Mouse (Mus musculus): ENCODE measurements around the gene Adamtsl1. TPM values are rescaled to one million over a fixed set of nuclear protein-coding genes. Genes with fewer than 3 reads are reported as not detected.

Gene Adamtsl1
- polyA plus RNA-seq, 1 experiment = 1.1 TPM

DNA sequence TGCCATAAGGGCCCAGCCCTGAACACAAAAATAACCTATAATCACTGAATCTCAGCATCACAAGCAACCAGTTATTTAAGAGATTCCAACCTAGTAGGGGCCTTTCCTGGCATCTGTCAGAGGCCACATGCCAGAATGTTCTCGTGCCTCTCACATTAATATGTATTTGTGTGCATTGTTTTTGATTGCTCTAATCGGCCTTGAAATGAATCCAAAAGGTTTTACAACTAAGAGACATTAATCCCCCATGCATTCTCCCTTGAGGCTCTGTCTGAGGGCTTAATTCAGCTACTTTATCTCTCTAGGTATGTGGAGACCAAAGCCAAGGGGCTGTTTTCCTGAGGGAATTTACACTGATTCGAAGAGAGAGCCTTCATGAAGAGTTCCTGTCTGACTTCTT is 250.5 kb downstream of the Adamtsl1 start:
- Histone ChIP-seq H3K36me3 (ENCODE audit: control insufficient read depth, insufficient read depth, low read length) (no peaks in the 10 kb centered on the region), H3K27ac (ENCODE audit: control insufficient read depth, insufficient read depth, low read length) (no peak overlapping the region), H3K4me3 (ENCODE audit: control insufficient read depth, insufficient read depth, low read length) (no peak overlapping the region), H3K4me1 (replicated peaks; ENCODE audit: control insufficient read depth, insufficient read depth, low read length) (no peaks in the 10 kb centered on the region), H3K27me3 (ENCODE audit: control insufficient read depth, insufficient read depth, low read length) (no peaks in the 10 kb centered on the region)
- DNase-seq = no peak
- TF ChIP-seq CTCF (IDR thresholded peaks at IDR 0.05; ENCODE audit: borderline replicate concordance, control insufficient read depth, extremely low read depth, insufficient read depth, low read length, poor library complexity) (no peak), POLR2A (IDR thresholded peaks at IDR 0.05; ENCODE audit: control insufficient read depth, extremely low read depth, insufficient read depth, low read length, poor library complexity) (no peak)
- 81% methylated on average over 3 of the region's 3 CpGs for WGBS

DNA sequence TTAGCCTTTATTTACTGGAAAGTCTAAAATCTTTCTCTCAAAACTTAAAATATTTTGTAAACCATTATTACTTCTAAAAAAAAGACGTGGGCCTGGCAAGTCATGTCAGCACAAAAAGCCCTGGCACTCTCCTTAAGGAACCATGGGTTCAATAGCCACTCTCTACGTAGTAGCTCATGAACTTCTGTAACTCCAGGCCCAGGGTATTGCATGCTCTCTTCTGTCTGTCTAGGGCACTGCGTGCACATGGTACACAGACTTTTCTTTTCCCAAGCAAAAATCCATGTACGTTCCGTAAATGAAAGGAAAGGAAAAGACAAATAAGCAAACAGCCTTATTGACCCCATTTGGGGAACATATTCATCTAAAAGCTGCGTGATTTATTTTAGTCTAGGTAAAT is 253.7 kb downstream of the Adamtsl1 start:
- no peak overlapping the region for H3K4me3 ChIP-seq (ENCODE audit: control insufficient read depth, insufficient read depth, low read length)
- DNase-seq = no peak
- no peak overlapping the region for H3K27ac ChIP-seq (ENCODE audit: control insufficient read depth, insufficient read depth, low read length)
- 91% methylated on average over 6 of the region's 6 CpGs for WGBS
- TF ChIP-seq CTCF (IDR thresholded peaks at IDR 0.05; ENCODE audit: borderline replicate concordance, control insufficient read depth, extremely low read depth, insufficient read depth, low read length, poor library complexity) = no peak
- TF ChIP-seq POLR2A (IDR thresholded peaks at IDR 0.05; ENCODE audit: control insufficient read depth, extremely low read depth, insufficient read depth, low read length, poor library complexity) = no peak
- no peaks in the 10 kb centered on the region for H3K27me3 ChIP-seq (ENCODE audit: control insufficient read depth, insufficient read depth, low read length)
- no peaks in the 10 kb centered on the region for H3K36me3 ChIP-seq (ENCODE audit: control insufficient read depth, insufficient read depth, low read length)
- H3K4me1 ChIP-seq (replicated peaks; ENCODE audit: control insufficient read depth, insufficient read depth, low read length) = no peaks in the 10 kb centered on the region

DNA sequence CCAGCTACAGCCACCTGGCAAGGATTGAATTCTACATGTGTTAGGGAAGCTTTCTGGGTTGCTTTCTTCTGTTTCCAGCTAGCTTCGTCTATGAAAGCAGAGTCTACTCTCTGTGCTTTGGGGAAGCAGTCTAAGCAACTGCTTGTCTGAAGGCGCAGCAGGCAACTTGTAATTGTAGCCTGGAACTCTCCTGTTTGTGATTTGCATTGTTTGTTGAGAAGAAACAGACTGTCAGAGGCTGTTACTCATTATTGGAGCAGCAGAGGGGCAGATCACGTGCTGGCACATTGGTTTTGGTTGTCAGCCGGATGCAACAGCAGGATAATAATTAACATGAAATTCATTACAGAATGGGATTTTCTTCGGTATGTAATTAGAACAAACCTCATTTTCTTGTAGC is 254.1 kb downstream of the Adamtsl1 start:
- Histone ChIP-seq H3K27ac (ENCODE audit: control insufficient read depth, insufficient read depth, low read length) (no peak overlapping the region), H3K36me3 (ENCODE audit: control insufficient read depth, insufficient read depth, low read length) (no peaks in the 10 kb centered on the region), H3K4me3 (ENCODE audit: control insufficient read depth, insufficient read depth, low read length) (no peak overlapping the region), H3K4me1 (replicated peaks; ENCODE audit: control insufficient read depth, insufficient read depth, low read length) (no peaks in the 10 kb centered on the region), H3K27me3 (ENCODE audit: control insufficient read depth, insufficient read depth, low read length) (no peaks in the 10 kb centered on the region)
- DNase-seq = no peak
- no peak for TF ChIP-seq CTCF (IDR thresholded peaks at IDR 0.05; ENCODE audit: borderline replicate concordance, control insufficient read depth, extremely low read depth, insufficient read depth, low read length, poor library complexity)
- TF ChIP-seq POLR2A (IDR thresholded peaks at IDR 0.05; ENCODE audit: control insufficient read depth, extremely low read depth, insufficient read depth, low read length, poor library complexity) = no peak
- WGBS = 80% methylated on average over 5 of the region's 5 CpGs

DNA sequence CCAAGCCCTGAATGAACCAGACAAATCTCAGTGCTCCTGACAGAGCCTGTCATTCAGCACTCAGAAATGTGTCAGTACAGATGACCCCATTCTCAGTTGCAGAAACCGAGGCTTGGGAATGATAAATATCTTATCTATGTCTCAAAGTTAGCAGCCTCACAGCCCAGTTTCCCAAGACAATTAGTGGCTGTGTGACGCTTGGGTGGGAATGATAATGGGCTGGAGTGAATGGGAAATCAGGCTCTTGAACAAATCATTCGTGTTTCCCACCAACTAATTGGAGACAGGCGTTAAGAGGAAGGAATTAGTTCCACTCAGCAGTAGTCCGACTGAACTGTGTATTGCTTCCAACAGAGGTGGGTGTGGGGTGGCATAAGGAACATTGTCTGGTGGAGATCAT is 268.5 kb downstream of the Adamtsl1 start:
- Histone ChIP-seq H3K4me1 (replicated peaks; ENCODE audit: control insufficient read depth, insufficient read depth, low read length) (no peaks in the 10 kb centered on the region), H3K36me3 (ENCODE audit: control insufficient read depth, insufficient read depth, low read length) (no peaks in the 10 kb centered on the region), H3K27me3 (ENCODE audit: control insufficient read depth, insufficient read depth, low read length) (no peaks in the 10 kb centered on the region), H3K27ac (ENCODE audit: control insufficient read depth, insufficient read depth, low read length) (no peak overlapping the region), H3K4me3 (ENCODE audit: control insufficient read depth, insufficient read depth, low read length) (no peak overlapping the region)
- DNase-seq = no peak
- TF ChIP-seq CTCF (IDR thresholded peaks at IDR 0.05; ENCODE audit: borderline replicate concordance, control insufficient read depth, extremely low read depth, insufficient read depth, low read length, poor library complexity) (no peak), POLR2A (IDR thresholded peaks at IDR 0.05; ENCODE audit: control insufficient read depth, extremely low read depth, insufficient read depth, low read length, poor library complexity) (no peak)
- 68% methylated on average over 5 of the region's 5 CpGs for WGBS

DNA sequence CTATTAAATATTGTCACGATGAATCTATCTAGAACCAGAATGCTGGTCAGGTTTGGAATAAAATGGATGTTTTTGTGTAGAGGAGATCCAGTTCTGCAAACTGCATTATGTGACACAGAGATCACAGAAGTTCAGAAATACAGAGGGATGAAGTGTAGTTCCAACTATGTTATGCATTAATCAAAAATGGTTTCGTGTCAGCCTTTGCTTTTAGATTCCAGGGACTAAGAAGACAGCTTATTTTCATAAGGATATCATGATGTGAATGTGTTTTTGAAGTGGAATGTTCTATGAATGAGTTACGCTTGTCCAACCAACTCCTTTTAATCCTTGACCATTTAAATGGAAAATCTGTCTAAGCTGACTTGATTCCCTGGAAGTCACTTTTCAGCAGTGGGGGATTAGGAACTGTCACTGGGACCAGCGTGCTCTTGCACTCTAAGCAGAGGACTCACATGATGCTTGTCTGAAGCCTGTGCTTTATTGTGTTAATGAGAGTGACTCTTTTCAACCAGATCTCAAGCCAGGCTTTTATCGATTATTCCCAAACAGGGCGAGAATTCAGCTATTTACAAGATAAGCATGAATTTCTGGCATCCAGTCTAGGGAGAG is 269.9 kb downstream of the Adamtsl1 start:
- no peak overlapping the region for H3K27ac ChIP-seq (ENCODE audit: control insufficient read depth, insufficient read depth, low read length)
- no peaks in the 10 kb centered on the region for H3K4me1 ChIP-seq (replicated peaks; ENCODE audit: control insufficient read depth, insufficient read depth, low read length)
- H3K27me3 ChIP-seq (ENCODE audit: control insufficient read depth, insufficient read depth, low read length) = no peaks in the 10 kb centered on the region
- 76% methylated on average over 6 of the region's 6 CpGs for WGBS
- no peaks in the 10 kb centered on the region for H3K36me3 ChIP-seq (ENCODE audit: control insufficient read depth, insufficient read depth, low read length)
- DNase-seq = no peak
- H3K4me3 ChIP-seq (ENCODE audit: control insufficient read depth, insufficient read depth, low read length) = no peak overlapping the region
- TF ChIP-seq CTCF (IDR thresholded peaks at IDR 0.05; ENCODE audit: borderline replicate concordance, control insufficient read depth, extremely low read depth, insufficient read depth, low read length, poor library complexity) = no peak
- no peak for TF ChIP-seq POLR2A (IDR thresholded peaks at IDR 0.05; ENCODE audit: control insufficient read depth, extremely low read depth, insufficient read depth, low read length, poor library complexity)

DNA sequence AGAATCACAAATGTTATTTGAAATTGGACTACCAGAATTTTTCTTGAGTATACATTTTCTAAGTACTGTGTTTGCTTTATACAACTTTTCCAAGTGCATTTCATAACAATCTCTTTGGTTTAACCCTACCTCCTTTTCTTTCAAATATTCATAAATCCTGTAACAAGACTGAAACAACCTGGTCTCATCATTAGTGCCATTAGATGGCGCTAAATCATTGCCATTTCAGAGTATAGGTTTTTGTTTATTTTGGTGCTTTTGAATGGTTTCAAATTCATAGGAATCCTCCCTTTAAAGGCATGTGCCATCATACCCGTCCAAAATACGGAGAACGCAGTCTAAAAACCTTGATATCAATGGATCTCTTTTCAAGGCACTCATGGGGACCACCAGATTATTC is 270.5 kb downstream of the Adamtsl1 start:
- Histone ChIP-seq H3K4me1 (replicated peaks; ENCODE audit: control insufficient read depth, insufficient read depth, low read length) (no peaks in the 10 kb centered on the region), H3K27ac (ENCODE audit: control insufficient read depth, insufficient read depth, low read length) (no peak overlapping the region), H3K27me3 (ENCODE audit: control insufficient read depth, insufficient read depth, low read length) (no peaks in the 10 kb centered on the region), H3K36me3 (ENCODE audit: control insufficient read depth, insufficient read depth, low read length) (no peaks in the 10 kb centered on the region), H3K4me3 (ENCODE audit: control insufficient read depth, insufficient read depth, low read length) (no peak overlapping the region)
- TF ChIP-seq POLR2A (IDR thresholded peaks at IDR 0.05; ENCODE audit: control insufficient read depth, extremely low read depth, insufficient read depth, low read length, poor library complexity) = no peak
- TF ChIP-seq CTCF (IDR thresholded peaks at IDR 0.05; ENCODE audit: borderline replicate concordance, control insufficient read depth, extremely low read depth, insufficient read depth, low read length, poor library complexity) = no peak
- WGBS = 61% methylated on average over 4 of the region's 4 CpGs
- DNase-seq = no peak

DNA sequence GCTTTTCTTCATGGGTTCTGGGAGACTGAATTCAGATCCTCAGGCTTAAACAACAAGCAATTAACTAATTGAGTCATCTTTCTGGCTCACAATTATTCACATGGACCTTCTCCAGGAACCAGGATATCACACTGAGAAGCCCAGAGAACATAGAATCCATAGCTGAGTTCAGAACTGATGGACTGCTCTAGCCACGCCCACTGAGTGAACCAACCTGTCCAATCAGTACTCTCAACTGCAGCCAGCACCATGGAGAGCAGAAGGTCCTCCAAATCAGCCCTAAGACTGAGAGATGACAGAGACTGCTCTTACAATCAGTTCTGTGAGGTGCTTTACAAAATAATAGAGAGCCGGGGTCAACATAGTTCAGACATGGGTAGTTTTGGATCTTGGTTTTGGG is 276.3 kb downstream of the Adamtsl1 start:
- DNase-seq = no peak
- Histone ChIP-seq H3K27ac (ENCODE audit: control insufficient read depth, insufficient read depth, low read length) (no peak overlapping the region), H3K27me3 (ENCODE audit: control insufficient read depth, insufficient read depth, low read length) (no peaks in the 10 kb centered on the region), H3K36me3 (ENCODE audit: control insufficient read depth, insufficient read depth, low read length) (no peaks in the 10 kb centered on the region), H3K4me3 (ENCODE audit: control insufficient read depth, insufficient read depth, low read length) (no peak overlapping the region), H3K4me1 (replicated peaks; ENCODE audit: control insufficient read depth, insufficient read depth, low read length) (no peaks in the 10 kb centered on the region)
- TF ChIP-seq POLR2A (IDR thresholded peaks at IDR 0.05; ENCODE audit: control insufficient read depth, extremely low read depth, insufficient read depth, low read length, poor library complexity) (no peak), CTCF (IDR thresholded peaks at IDR 0.05; ENCODE audit: borderline replicate concordance, control insufficient read depth, extremely low read depth, insufficient read depth, low read length, poor library complexity) (no peak)
- 64% methylated on average over 2 of the region's 2 CpGs for WGBS

Measured in thymus, adult 2 months (tissue).